Mouse (Mus musculus) frontal cortex, adult (tissue): ENCODE results near the gene Olfr393.

ENCODE experiments used
- ATAC-seq: cut with Nextera tagmentation; 2 replicates; pipeline ENCODE4 v1.9.2; 2017; ENCODE audit warnings: mild to moderate bottlenecking, moderate library complexity, mixed read lengths; ENCODE audit not compliant: low TSS enrichment

Olfr393 gene

GRCm38 (mm10) chr11:73851354-73851753, at the start of gene Olfr393:
Olfr393 (minus strand) TSS chr11:73851454.
- ATAC-seq, result no peak

- no peak for ATAC-seq
Measured at GRCm38 (mm10) chr11:73890671-73891070, 39.4 kb upstream of the Olfr393 start, which contains the start of gene Olfr394. Olfr394 (minus strand) TSS chr11:73890771.

GRCm38 (mm10) chr11:73816949-73817348, 34.3 kb downstream of the Olfr393 start, which contains the start of gene Olfr392:
Olfr392 (minus strand) TSS chr11:73817049.
- no peak for ATAC-seq

GRCm38 (mm10) chr11:73802952-73803351, 48.3 kb downstream of the Olfr393 start, which contains the start of gene Olfr391-ps:
Olfr391-ps (minus strand) TSS chr11:73803052.
- no peak for ATAC-seq
